Mouse (Mus musculus) midbrain, embryonic 12.5 days (tissue): ENCODE results near the gene Pcx. TPM values are rescaled to one million over a fixed set of nuclear protein-coding genes. Genes with fewer than 3 reads are reported as not detected.
A peak's percentile ranks its signal among the peaks of the same experiment; 100 is the strongest.

Source experiments
- ATAC-seq: fragments of 200-750 bp; cut with Nextera tagmentation; 2 replicates; pipeline ENCODE4 v1.8.0; 2017; ENCODE audit warnings: low read depth, moderate TSS enrichment, moderate library complexity; ENCODE audit not compliant: low FRiP score
- H3K27ac ChIP-seq: fragments of 300-500 bp; sonication (generic); replicated peaks from 2 replicates; pipeline ENCODE4 v1.5.1; 2016; ENCODE audit warnings: mild to moderate bottlenecking
- H3K27me3 ChIP-seq: fragments of 300-500 bp; sonication (generic); 2 replicates; pipeline ENCODE4 v1.6.1; 2016; ENCODE audit warnings: mild to moderate bottlenecking
- H3K36me3 ChIP-seq: fragments of 300-500 bp; sonication (generic); 2 replicates; pipeline ENCODE4 v1.6.1; 2016
- H3K4me1 ChIP-seq: fragments of 300-500 bp; sonication (generic); 2 replicates; pipeline ENCODE4 v1.6.1; 2016
- H3K4me2 ChIP-seq: fragments of 300-500 bp; sonication (generic); replicated peaks from 2 replicates; pipeline ENCODE4 v1.6.1; 2016; ENCODE audit warnings: mild to moderate bottlenecking, moderate library complexity
- H3K4me3 ChIP-seq: fragments of 300-500 bp; sonication (generic); 2 replicates; pipeline ENCODE4 v1.5.1; 2016; ENCODE audit warnings: mild to moderate bottlenecking
- H3K9ac ChIP-seq: fragments of 300-500 bp; sonication (generic); replicated peaks from 2 replicates; pipeline ENCODE4 v1.6.1; 2016; ENCODE audit warnings: mild to moderate bottlenecking, moderate library complexity
- H3K9me3 ChIP-seq: fragments of 300-500 bp; sonication (generic); 2 replicates; pipeline ENCODE4 v1.6.1; 2016; ENCODE audit warnings: mild to moderate bottlenecking
- WGBS: fragments of 180-500 bp; shearing (Covaris S2); methylation state at CpG from one replicate; pipeline ENCODE4 v1.1.7; 2016; 5-methylcytosine and 5-hydroxymethylcytosine counted together
- polyA plus RNA-seq: library from polyadenylated mRNA; unstranded; fragments of >200 nt; fragmentation: Nextera tagmentation; extraction: Ambion mirVana; gene quantifications from 2 replicates; pipeline ENCODE4 v1.2.1, GENCODE M21; 2016

Pcx gene
- polyA plus RNA-seq, 1 experiment from 2014 or later, result 24.5 TPM

DNA sequence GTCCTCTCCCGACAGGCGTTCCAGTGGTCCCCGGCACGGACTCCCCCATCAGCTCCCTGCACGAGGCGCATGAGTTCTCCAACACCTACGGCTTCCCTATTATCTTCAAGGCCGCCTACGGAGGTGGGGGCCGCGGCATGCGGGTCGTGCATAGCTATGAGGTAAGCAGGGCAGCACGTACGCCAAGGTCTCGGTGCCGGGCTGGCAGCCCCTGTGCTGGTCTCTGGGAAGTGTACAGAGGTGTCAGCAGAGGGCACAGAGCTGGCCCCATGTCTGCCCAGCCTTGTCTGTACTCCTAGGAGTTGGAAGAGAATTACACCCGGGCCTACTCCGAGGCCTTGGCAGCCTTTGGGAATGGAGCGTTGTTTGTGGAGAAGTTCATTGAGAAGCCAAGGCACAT, 92.2 kb downstream of the Pcx start:
- Histone ChIP-seq H3K9ac (no peak overlapping the region), H3K4me1 (no peaks in the 10 kb centered on the region), H3K27me3 (no peaks in the 10 kb centered on the region), H3K27ac (no peak overlapping the region), H3K4me2 (no peak overlapping the region), H3K4me3 (no peak overlapping the region), H3K9me3 (no peaks in the 10 kb centered on the region), H3K36me3 (no peaks in the 10 kb centered on the region)
- WGBS, result 90% methylated on average over 20 of the region's 20 CpGs
- ATAC-seq, result no peak

DNA sequence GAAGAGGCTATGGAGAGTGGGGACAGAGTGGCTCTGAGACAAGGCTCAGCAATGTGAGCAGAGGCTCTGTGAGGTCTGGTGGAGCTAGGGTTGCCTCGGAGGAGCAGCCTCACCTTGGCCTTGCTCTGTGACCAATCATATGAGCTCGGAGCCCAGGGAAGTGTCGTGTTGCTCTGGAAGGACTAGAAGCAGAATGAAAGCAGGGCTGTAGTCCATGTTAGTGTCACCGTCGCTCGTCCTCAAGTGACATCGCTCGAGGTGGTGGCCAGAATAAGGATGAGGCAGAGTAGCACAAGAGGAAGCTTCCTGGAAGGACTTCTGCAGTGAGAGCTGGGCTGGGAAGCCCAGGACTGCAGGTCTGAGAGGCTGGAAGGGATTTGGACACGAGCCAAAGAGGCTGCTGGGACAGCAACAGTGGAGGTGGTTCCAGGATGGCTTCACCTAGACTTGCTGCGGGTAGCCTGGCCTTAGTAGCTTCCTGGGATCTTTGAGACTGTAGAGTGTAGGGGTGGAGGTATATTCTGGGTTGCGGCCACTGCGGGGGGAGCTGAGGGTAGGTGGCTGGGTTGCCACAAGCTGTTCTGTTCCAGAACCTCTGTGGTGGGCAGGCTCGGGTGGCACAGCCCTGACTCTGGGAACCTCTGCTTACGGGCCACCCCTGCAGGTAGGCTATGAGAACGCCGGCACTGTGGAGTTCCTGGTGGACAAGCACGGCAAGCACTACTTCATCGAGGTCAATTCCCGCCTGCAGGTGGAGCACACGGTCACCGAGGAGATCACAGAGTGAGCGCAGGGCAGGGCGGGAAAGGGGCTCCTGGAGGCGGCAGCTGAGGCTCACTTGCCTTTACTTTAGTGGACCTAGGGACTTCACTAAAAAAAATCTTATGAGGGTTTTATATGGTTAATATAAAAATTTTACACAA, 93.8 kb downstream of the Pcx start:
- no peaks in the 10 kb centered on the region for H3K27me3 ChIP-seq
- WGBS, result 42% methylated on average over 24 of the region's 24 CpGs

GRCm38 (mm10) chr19:4605654-4606053, 95.4 kb downstream of the Pcx start:
- Histone ChIP-seq H3K36me3 (no peaks in the 10 kb centered on the region), H3K27ac (no peak overlapping the region), H3K9me3 (no peaks in the 10 kb centered on the region), H3K27me3 (no peaks in the 10 kb centered on the region), H3K4me1 (no peaks in the 10 kb centered on the region), H3K4me2 (no peak overlapping the region), H3K9ac (no peak overlapping the region), H3K4me3 (no peak overlapping the region)
- 92% methylated on average over 4 of the region's 4 CpGs for WGBS
- no peak for ATAC-seq

More for the DNA sequence above, 93.8 kb downstream of the Pcx start:
- no peak for ATAC-seq
- Histone ChIP-seq H3K4me3 (no peak overlapping the region), H3K27ac (no peak overlapping the region), H3K36me3 (no peaks in the 10 kb centered on the region), H3K4me1 (no peaks in the 10 kb centered on the region), H3K9ac (no peak overlapping the region), H3K9me3 (no peaks in the 10 kb centered on the region), H3K4me2 (no peak overlapping the region)

DNA sequence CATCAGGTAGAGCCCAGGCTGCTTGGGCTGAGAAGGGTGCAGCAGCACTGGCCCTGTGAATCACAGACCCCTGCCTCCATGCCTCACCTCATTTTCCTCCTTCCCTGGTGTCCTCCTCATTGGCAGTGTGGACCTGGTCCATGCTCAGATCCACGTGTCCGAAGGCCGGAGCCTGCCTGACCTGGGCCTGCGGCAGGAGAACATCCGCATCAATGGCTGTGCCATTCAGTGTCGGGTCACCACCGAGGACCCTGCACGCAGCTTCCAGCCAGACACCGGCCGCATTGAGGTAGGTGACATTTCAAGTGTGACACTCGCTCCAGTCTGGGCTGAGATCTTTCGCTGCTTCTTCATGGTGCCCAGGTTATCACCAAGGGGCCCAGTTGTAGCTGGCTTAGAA, 97.1 kb downstream of the Pcx start:
- 90% methylated on average over 12 of the region's 12 CpGs for WGBS
- Histone ChIP-seq H3K4me2 (no peak overlapping the region), H3K4me1 (peaks cover 2% of the 10 kb centered on the region; the same call in 1 of the 2 replicates), H3K9ac (no peak overlapping the region), H3K27ac (no peak overlapping the region), H3K27me3 (no peaks in the 10 kb centered on the region), H3K4me3 (no peak overlapping the region), H3K36me3 (peaks cover 13% of the 10 kb centered on the region), H3K9me3 (no peaks in the 10 kb centered on the region)
- ATAC-seq, result no peak

- no peak for ATAC-seq
- no peaks in the 10 kb centered on the region for H3K27me3 ChIP-seq
- no peaks in the 10 kb centered on the region for H3K9me3 ChIP-seq
- H3K4me3 ChIP-seq, result no peak overlapping the region
- H3K36me3 ChIP-seq, result peaks cover 24% of the 10 kb centered on the region
- WGBS, result 85% methylated on average over 4 of the region's 4 CpGs
- no peak overlapping the region for H3K27ac ChIP-seq
- no peak overlapping the region for H3K9ac ChIP-seq
- no peak overlapping the region for H3K4me2 ChIP-seq
- peaks cover 13% of the 10 kb centered on the region for H3K4me1 ChIP-seq
These were observed 98.2 kb downstream of the Pcx start for GRCm38 (mm10) chr19:4608511-4608910.

DNA sequence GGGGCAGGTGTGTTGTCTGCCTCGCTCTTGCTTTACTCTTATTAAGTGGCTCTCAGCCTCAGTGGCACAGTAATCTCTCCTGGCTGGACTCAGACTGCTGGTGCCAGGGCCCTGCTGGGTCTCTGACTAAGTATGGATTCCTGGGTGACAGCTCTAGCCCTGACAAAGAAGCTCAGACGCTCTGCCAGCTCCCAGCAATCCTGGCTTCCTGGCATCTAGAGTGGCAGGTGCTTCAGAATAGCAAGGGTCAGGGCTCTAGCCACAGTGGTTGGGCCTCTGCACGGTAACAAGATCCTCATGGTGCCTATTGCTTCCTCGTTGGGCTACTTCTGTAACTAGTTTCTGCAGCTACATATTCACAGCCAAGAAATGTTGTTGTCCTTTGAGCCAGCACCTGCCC, 99.8 kb downstream of the Pcx start:
- 69% methylated on average over 4 of the region's 4 CpGs for WGBS

GRCm38 (mm10) chr19:4612181-4612961, 102.1 kb downstream of the Pcx start:
- no peak overlapping the region for H3K4me2 ChIP-seq
- peaks cover 7% of the 10 kb centered on the region for H3K27me3 ChIP-seq
- H3K27ac ChIP-seq, result no peak overlapping the region
- no peak overlapping the region for H3K4me3 ChIP-seq
- H3K4me1 ChIP-seq, result peaks cover 33% of the 10 kb centered on the region
- peaks cover 28% of the 10 kb centered on the region for H3K36me3 ChIP-seq
- ATAC-seq, result no peak
- H3K9me3 ChIP-seq, result no peaks in the 10 kb centered on the region
- H3K9ac ChIP-seq, result no peak overlapping the region; the same call in 1 of the 2 replicates
- WGBS, result 87% methylated on average over 19 of the region's 19 CpGs

More for the DNA sequence above, 99.8 kb downstream of the Pcx start:
- Histone ChIP-seq H3K4me2 (no peak overlapping the region), H3K36me3 (peaks cover 28% of the 10 kb centered on the region), H3K4me1 (peaks cover 24% of the 10 kb centered on the region), H3K27me3 (no peaks in the 10 kb centered on the region), H3K4me3 (no peak overlapping the region), H3K9ac (no peak overlapping the region), H3K27ac (no peak overlapping the region), H3K9me3 (no peaks in the 10 kb centered on the region)
- no peak for ATAC-seq

DNA sequence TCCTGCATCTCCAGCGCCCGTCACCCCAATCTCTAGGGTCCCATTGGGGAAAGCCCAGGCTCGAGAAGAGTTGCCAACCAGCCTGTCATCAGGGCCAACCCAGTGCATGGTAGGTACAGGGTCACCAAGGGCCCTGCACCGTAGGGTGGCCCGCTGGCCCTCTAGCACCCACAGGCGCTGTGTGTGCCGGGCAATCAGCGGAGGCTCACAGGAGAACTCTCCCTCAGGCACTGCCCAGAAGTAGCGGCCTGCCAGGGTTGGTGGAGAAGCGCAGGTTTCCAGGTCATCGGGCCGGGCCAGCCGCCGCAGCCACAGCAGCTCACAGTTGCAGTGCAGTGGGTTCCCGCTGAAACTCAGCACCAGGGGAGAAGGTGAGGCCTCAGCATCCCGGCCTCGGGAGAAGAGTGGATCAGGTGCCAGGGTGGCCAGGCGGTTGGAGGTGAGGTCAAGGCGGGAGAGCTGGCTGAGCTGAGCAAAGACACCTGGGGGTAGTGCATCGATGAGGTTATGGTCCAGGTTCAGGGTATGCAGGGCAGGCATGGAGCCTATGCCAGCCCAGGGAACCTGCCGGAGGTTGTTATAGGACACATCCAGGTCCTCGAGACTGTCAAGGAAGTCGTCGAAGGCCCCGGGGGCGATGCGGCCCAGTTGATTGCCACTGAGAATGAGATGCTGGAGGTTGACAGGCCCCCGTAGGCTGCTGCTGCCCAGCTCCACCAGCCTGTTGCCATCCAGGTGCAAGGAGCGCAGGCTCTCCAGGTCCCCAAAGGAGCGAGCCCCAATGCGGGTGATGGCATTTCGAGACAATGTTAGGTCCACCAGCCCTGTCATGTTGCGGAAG, 103.4 kb downstream of the Pcx start:
- ATAC-seq, result no peak
- peak overlapping the region; percentile 98; the same call in 1 of the 2 replicates for H3K9ac ChIP-seq
- H3K9me3 ChIP-seq, result no peaks in the 10 kb centered on the region
- H3K36me3 ChIP-seq, result peaks cover 28% of the 10 kb centered on the region
- peaks cover 14% of the 10 kb centered on the region for H3K27me3 ChIP-seq
- peak overlapping the region; percentile 90; the same call in 1 of the 2 replicates for H3K27ac ChIP-seq
- peak overlapping the region; percentile 74 for H3K4me2 ChIP-seq
- WGBS, result 91% methylated on average over 33 of the region's 33 CpGs
- H3K4me3 ChIP-seq, result peak overlapping the region; percentile 94
- H3K4me1 ChIP-seq, result peaks cover 37% of the 10 kb centered on the region

DNA sequence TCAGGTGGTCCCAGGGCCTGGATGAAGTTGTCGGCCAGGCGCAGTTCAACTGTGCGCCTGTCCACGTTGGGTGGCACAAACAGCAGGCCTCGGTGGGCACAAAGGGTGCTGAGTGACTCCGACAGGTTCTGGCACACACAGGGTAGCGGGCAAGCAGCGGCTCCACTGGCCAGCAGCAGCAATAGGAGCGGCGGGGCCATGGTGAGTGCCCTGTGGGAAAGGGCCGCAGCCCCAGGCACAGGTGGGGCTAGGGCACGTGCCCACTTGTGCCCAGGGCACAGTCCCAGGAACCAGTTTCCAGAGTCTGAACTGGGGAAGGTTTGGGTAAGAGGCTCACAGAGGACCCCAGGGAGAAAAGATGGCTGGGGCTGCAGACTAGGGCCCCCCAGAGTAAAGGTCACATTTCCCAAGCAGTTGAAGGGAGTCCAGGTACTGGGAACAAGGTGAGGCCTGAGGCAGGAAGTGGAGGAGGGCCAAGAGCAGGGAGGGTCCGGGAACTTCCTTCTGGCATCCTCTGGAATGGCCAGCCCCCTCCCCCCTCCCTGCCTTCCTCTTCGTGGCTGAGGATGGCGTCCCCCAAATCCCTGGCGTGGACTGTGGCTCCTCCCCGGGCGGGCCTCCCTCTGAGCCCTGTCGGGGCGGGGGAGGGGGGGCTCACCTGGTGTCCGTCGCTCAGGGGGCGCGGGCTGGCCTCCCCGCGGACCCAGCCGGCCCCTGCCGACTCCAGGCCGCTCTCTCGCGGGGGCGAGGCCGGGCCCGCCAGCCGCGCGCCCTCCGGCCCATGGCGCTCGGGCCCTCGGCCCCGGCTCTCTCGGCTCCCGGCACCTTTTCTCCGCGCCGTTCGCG, 104.3 kb downstream of the Pcx start:
- Histone ChIP-seq H3K4me1 (peaks cover 37% of the 10 kb centered on the region), H3K36me3 (peaks cover 28% of the 10 kb centered on the region), H3K27me3 (peaks cover 14% of the 10 kb centered on the region), H3K27ac (peak overlapping the region; percentile 90), H3K4me3 (peak overlapping the region; percentile 94), H3K4me2 (peak overlapping the region; percentile 74), H3K9ac (peak overlapping the region; percentile 98), H3K9me3 (no peaks in the 10 kb centered on the region)
- ATAC-seq, result no peak
- 19% methylated on average over 41 of the region's 49 CpGs for WGBS

DNA sequence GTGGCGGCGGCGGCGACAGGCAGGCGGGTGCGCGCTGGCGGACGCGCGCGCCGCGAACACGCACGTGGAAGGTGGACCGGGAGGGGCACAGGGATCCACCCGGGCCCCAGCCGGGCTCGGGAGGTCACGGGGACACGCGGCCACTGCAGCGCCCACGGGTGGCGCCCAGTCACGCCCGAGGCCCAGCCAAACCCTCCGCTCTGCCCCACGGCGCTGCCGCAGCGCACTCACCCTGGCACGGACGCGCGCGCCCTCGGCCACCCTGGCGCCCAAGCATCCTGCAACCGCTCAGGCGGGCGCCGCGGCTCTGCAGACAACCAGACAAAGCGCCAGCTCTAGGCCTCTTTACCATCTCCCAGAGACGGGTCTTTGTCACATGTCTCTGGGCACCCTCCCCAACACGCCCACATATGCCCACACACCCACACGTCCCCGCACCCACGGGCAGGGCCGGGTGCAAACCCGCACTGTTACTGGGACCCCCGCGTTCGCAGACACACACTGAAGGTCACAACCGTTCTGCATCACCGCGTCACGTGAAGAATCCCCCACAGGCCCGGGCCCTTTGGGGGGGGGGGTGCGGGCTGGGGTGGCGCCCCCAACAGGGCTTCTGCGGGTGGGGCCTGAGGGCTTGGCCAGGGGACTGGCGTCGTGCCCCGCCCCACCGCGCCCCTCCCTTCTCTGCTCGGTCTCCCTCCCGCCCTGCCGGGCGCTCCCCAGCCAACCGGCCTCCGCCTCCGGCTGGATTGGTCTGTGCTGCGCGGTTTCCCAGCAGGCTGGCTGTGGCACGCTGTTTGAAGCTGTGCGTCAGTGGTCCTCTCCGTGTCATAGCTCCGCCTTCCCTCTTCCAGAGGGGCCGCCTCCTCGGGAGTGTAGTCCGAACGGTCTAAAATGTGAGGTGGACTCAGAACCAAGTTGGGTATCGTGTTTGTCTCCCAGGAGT, 105.2 kb downstream of the Pcx start, which contains the start of gene Lrfn4:
Gene Lrfn4, minus strand, starts transcription at position 517 of the 943 bp plus-strand sequence.
- Histone ChIP-seq H3K27me3 (peaks cover 14% of the 10 kb centered on the region), H3K4me1 (peaks cover 37% of the 10 kb centered on the region), H3K4me2 (peak within 1 kb of the TSS; percentile 74), H3K9me3 (no peaks in the 10 kb centered on the region), H3K4me3 (peak within 1 kb of the TSS; percentile 94), H3K36me3 (peaks cover 28% of the 10 kb centered on the region), H3K9ac (peak within 1 kb of the TSS; percentile 98), H3K27ac (peak within 1 kb of the TSS; percentile 90)
- under 1% methylated on average over 64 of the region's 87 CpGs for WGBS
- ATAC-seq, result peak; percentile 96
